Mouse (Mus musculus) kidney, postnatal 0 days (tissue): ENCODE results near the gene Ccer1. TPM values are rescaled to one million over a fixed set of nuclear protein-coding genes. Genes with fewer than 3 reads are reported as not detected.
"Not testable (repeated sequence)": the region's sequence is repeated elsewhere in the genome, so short reads cannot be mapped to it uniquely, and the experiment has no call there.

Source experiments
- ATAC-seq: fragments of 200-750 bp; cut with Nextera tagmentation; replicated peaks from 2 replicates; pipeline ENCODE4 v1.8.0; 2017; ENCODE audit warnings: low read depth, moderate number of reproducible peaks, moderate TSS enrichment, moderate library complexity; ENCODE audit not compliant: low FRiP score
- DNase-seq: peaks from one replicate; pipeline ENCODE4 v3.0.0-alpha.2; 2016; ENCODE audit warnings: low spot score
- H3K27ac ChIP-seq: fragments of 300-500 bp; sonication (generic); 2 replicates; pipeline ENCODE4 v1.5.1; 2014; ENCODE audit warnings: mild to moderate bottlenecking
- H3K27me3 ChIP-seq: fragments of 300-500 bp; sonication (generic); 2 replicates; pipeline ENCODE4 v1.6.1; 2014; ENCODE audit warnings: low read length, mixed read lengths; ENCODE audit not compliant: insufficient read depth
- H3K36me3 ChIP-seq: fragments of 300-500 bp; sonication (generic); 2 replicates; pipeline ENCODE4 v1.6.1; 2014; ENCODE audit warnings: low read length, mixed read lengths; ENCODE audit not compliant: insufficient read depth
- H3K4me1 ChIP-seq: fragments of 300-500 bp; sonication (generic); replicated peaks from 2 replicates; pipeline ENCODE4 v1.6.1; 2014; ENCODE audit warnings: antibody characterized with exemption, low read length, mixed read lengths; ENCODE audit not compliant: insufficient read depth
- H3K4me2 ChIP-seq: fragments of 300-500 bp; sonication (generic); 2 replicates; pipeline ENCODE4 v1.6.1; 2014; ENCODE audit warnings: mild to moderate bottlenecking, low read length, moderate library complexity, mixed read lengths
- H3K4me3 ChIP-seq: fragments of 300-500 bp; sonication (generic); replicated peaks from 2 replicates; pipeline ENCODE4 v1.5.1; 2014; ENCODE audit warnings: low read depth, low read length
- H3K9ac ChIP-seq: fragments of 300-500 bp; sonication (generic); 2 replicates; pipeline ENCODE4 v1.6.1; 2014; ENCODE audit warnings: low read depth, low read length
- H3K9me3 ChIP-seq: fragments of 300-500 bp; sonication (generic); replicated peaks from 2 replicates; pipeline ENCODE4 v1.6.1; 2016; ENCODE audit warnings: low read length, inconsistent platforms, mixed read lengths
- CTCF ChIP-seq: IDR thresholded peaks from 2 replicates; pipeline ENCODE4 v1.5.1; 2016; ENCODE audit warnings: antibody characterized with exemption, low read depth, mild to moderate bottlenecking, moderate library complexity
- WGBS: fragments of 180-500 bp; shearing (Covaris S2); extraction: QIAGEN DNeasy Blood & Tissue Kit; methylation state at CpG from one replicate; pipeline ENCODE4 v1.1.7; 2014; 5-methylcytosine and 5-hydroxymethylcytosine counted together
- polyA plus RNA-seq: library from polyadenylated mRNA; unstranded; fragments of >200 nt; fragmentation: Nextera tagmentation; extraction: Ambion mirVana; gene quantifications from 2 replicates; pipeline ENCODE4 v1.2.1, GENCODE M21; 2015

Gene Ccer1
- polyA plus RNA-seq, 1 experiment from 2014 or later, result not detected

- 79% methylated on average over 4 of the region's 4 CpGs for WGBS
- Histone ChIP-seq H3K9ac (no peak overlapping the region), H3K27ac (no peak overlapping the region), H3K36me3 (no peaks in the 10 kb centered on the region), H3K4me3 (no peak overlapping the region), H3K4me1 (no peaks in the 10 kb centered on the region), H3K4me2 (no peak overlapping the region), H3K27me3 (no peaks in the 10 kb centered on the region), H3K9me3 (no peaks in the 10 kb centered on the region)
- no peak for ATAC-seq
- no peak for DNase-seq
- no peak for TF ChIP-seq CTCF
These were observed 21.7 kb downstream of the Ccer1 start for GRCm38 (mm10) chr10:97714584-97714983.

- no peak for DNase-seq
- 83% methylated on average over 3 of the region's 3 CpGs for WGBS
- Histone ChIP-seq H3K4me2 (no peak overlapping the region), H3K4me3 (no peak overlapping the region), H3K9ac (no peak overlapping the region), H3K4me1 (no peaks in the 10 kb centered on the region), H3K36me3 (no peaks in the 10 kb centered on the region), H3K27me3 (no peaks in the 10 kb centered on the region), H3K9me3 (no peaks in the 10 kb centered on the region), H3K27ac (no peak overlapping the region)
- no peak for ATAC-seq
- no peak for TF ChIP-seq CTCF
These were observed 22.5 kb downstream of the Ccer1 start for GRCm38 (mm10) chr10:97715289-97715906.

GRCm38 (mm10) chr10:97717233-97717632 lies 24.4 kb downstream of the Ccer1 start:
- Histone ChIP-seq H3K9me3 (no peaks in the 10 kb centered on the region), H3K4me3 (no peak overlapping the region), H3K4me1 (no peaks in the 10 kb centered on the region), H3K27ac (no peak overlapping the region), H3K36me3 (no peaks in the 10 kb centered on the region), H3K27me3 (no peaks in the 10 kb centered on the region), H3K4me2 (no peak overlapping the region), H3K9ac (no peak overlapping the region)
- 76% methylated on average over 1 of the region's 1 CpGs for WGBS
- ATAC-seq (no peak), DNase-seq (no peak)
- TF ChIP-seq CTCF, result no peak

GRCm38 (mm10) chr10:97718021-97718420 lies 25.2 kb downstream of the Ccer1 start:
- Histone ChIP-seq H3K27me3 (no peaks in the 10 kb centered on the region), H3K4me3 (no peak overlapping the region), H3K9ac (no peak overlapping the region), H3K4me1 (no peaks in the 10 kb centered on the region), H3K27ac (no peak overlapping the region), H3K9me3 (no peaks in the 10 kb centered on the region), H3K36me3 (no peaks in the 10 kb centered on the region), H3K4me2 (no peak overlapping the region)
- ATAC-seq, result no peak
- TF ChIP-seq CTCF, result no peak
- 65% methylated on average over 2 of the region's 2 CpGs for WGBS
- DNase-seq, result no peak

GRCm38 (mm10) chr10:97720625-97721024 lies 27.8 kb downstream of the Ccer1 start:
- no peaks in the 10 kb centered on the region for H3K4me1 ChIP-seq
- TF ChIP-seq CTCF, result no peak
- no peak overlapping the region for H3K27ac ChIP-seq
- H3K9ac ChIP-seq, result no peak overlapping the region
- peak; percentile 89 for DNase-seq
- H3K4me2 ChIP-seq, result no peak overlapping the region
- 61% methylated on average over 1 of the region's 1 CpGs for WGBS
- H3K27me3 ChIP-seq, result no peaks in the 10 kb centered on the region
- no peaks in the 10 kb centered on the region for H3K9me3 ChIP-seq
- H3K4me3 ChIP-seq, result no peak overlapping the region
- no peak for ATAC-seq
- H3K36me3 ChIP-seq, result no peaks in the 10 kb centered on the region

- Histone ChIP-seq H3K4me2 (no peak overlapping the region), H3K4me1 (no peaks in the 10 kb centered on the region), H3K27me3 (no peaks in the 10 kb centered on the region), H3K9ac (no peak overlapping the region), H3K4me3 (no peak overlapping the region), H3K27ac (no peak overlapping the region), H3K36me3 (no peaks in the 10 kb centered on the region), H3K9me3 (no peaks in the 10 kb centered on the region)
- no peak for DNase-seq
- TF ChIP-seq CTCF, result no peak
- ATAC-seq, result no peak
- WGBS, result 92% methylated on average over 9 of the region's 9 CpGs
These were observed 29.9 kb downstream of the Ccer1 start for GRCm38 (mm10) chr10:97722709-97723108.

- Histone ChIP-seq H3K9ac (no peak overlapping the region), H3K9me3 (no peaks in the 10 kb centered on the region), H3K4me2 (no peak overlapping the region), H3K4me3 (no peak overlapping the region), H3K27me3 (no peaks in the 10 kb centered on the region), H3K36me3 (no peaks in the 10 kb centered on the region), H3K4me1 (no peaks in the 10 kb centered on the region), H3K27ac (no peak overlapping the region)
- TF ChIP-seq CTCF, result no peak
- WGBS, result 22% methylated on average over 1 of the region's 1 CpGs
- no peak for ATAC-seq
- DNase-seq, result peak; percentile 58
These were observed 33.1 kb downstream of the Ccer1 start for GRCm38 (mm10) chr10:97725929-97726328.

GRCm38 (mm10) chr10:97726655-97727054 lies 33.8 kb downstream of the Ccer1 start, which contains the start of gene C030005K15Rik:
C030005K15Rik (minus strand) TSS chr10:97726755.
- not testable (repeated sequence) for DNase-seq, H3K9ac ChIP-seq, H3K36me3 ChIP-seq, ATAC-seq, H3K27me3 ChIP-seq, H3K4me3 ChIP-seq, H3K4me2 ChIP-seq, H3K27ac ChIP-seq, H3K9me3 ChIP-seq, H3K4me1 ChIP-seq
